Mouse (Mus musculus) lung, postnatal 4 days (tissue): ENCODE measurements around the gene Aldh1l1.
"Not testable (repeated sequence)": the region's sequence is repeated elsewhere in the genome, so short reads cannot be mapped to it uniquely, and the experiment has no call there.

Experiments
- DNase-seq, 2 experiments: peaks; one replicate each; pipeline ENCODE4 v3.0.0; 2021

Aldh1l1 gene

GRCm38 (mm10) chr6:90624184-90624583 is 138.0 kb downstream of the Aldh1l1 start:
- DNase-seq, result peak; percentile 72 to 87

- peak; percentile 30 to 61 for DNase-seq
Observed at GRCm38 (mm10) chr6:90624733-90625132, 138.5 kb downstream of the Aldh1l1 start.

GRCm38 (mm10) chr6:90625207-90625994 is 139.2 kb downstream of the Aldh1l1 start:
- no peak for DNase-seq

- DNase-seq, result no peak
Observed at GRCm38 (mm10) chr6:90627556-90627955, 141.3 kb downstream of the Aldh1l1 start.

GRCm38 (mm10) chr6:90629506-90629905 is 143.3 kb downstream of the Aldh1l1 start:
- no peak for DNase-seq

- no peak for DNase-seq
Observed at GRCm38 (mm10) chr6:90630427-90630826, 144.2 kb downstream of the Aldh1l1 start.

GRCm38 (mm10) chr6:90632526-90632925 is 146.3 kb downstream of the Aldh1l1 start:
- DNase-seq, result not testable (repeated sequence)

GRCm38 (mm10) chr6:90635081-90635480 is 148.9 kb downstream of the Aldh1l1 start:
- no peak for DNase-seq

GRCm38 (mm10) chr6:90635611-90636010 is 149.4 kb downstream of the Aldh1l1 start:
- DNase-seq, result no peak

- DNase-seq, result no peak
Observed at GRCm38 (mm10) chr6:90643057-90643456, 156.8 kb downstream of the Aldh1l1 start.

- no peak for DNase-seq
Observed at GRCm38 (mm10) chr6:90644965-90645364, 158.7 kb downstream of the Aldh1l1 start.

- no peak for DNase-seq
Observed at GRCm38 (mm10) chr6:90648391-90648790, 162.2 kb downstream of the Aldh1l1 start.

- no peak for DNase-seq
Observed at GRCm38 (mm10) chr6:90649279-90649678, 163.1 kb downstream of the Aldh1l1 start.
